Mouse (Mus musculus): ENCODE measurements around the gene Hist1h2bq. TPM values are rescaled to one million over a fixed set of nuclear protein-coding genes. Genes with fewer than 3 reads are reported as not detected.
"Not testable (repeated sequence)": the region's sequence is repeated elsewhere in the genome, so short reads cannot be mapped to it uniquely, and the experiment has no call there.

Gene Hist1h2bq
- polyA plus RNA-seq, 1 experiment from 2014 or later, result 12.2 TPM

GRCm38 (mm10) chr13:21786189-21786898 lies 23.7 kb downstream of the Hist1h2bq start:
- WGBS, result 7% methylated on average over 8 of the region's 8 CpGs
- Histone ChIP-seq H3K9me3 (replicated peaks; ENCODE audit: low read length) (no peaks in the 10 kb centered on the region), H3K36me3 (ENCODE audit: insufficient read depth, low read length) (no peaks in the 10 kb centered on the region), H3K4me3 (replicated peaks; ENCODE audit: low read depth, low read length) (peak overlapping the region; percentile 25; the same call in 1 of the 2 replicates), H3K27me3 (ENCODE audit: insufficient read depth, low read length) (no peaks in the 10 kb centered on the region), H3K9ac (ENCODE audit: low read depth, low read length) (peak overlapping the region; percentile 44; the same call in 1 of the 2 replicates), H3K4me1 (replicated peaks; ENCODE audit: insufficient read depth, low read length) (no peaks in the 10 kb centered on the region), H3K4me2 (ENCODE audit: low read length) (peak overlapping the region; percentile 49), H3K27ac (peak overlapping the region; percentile 80)
- DNase-seq (ENCODE audit: low spot score) (peak; percentile 38), ATAC-seq (replicated peaks; ENCODE audit: low FRiP score, low read depth) (no peak)
- TF ChIP-seq CTCF (IDR thresholded peaks at IDR 0.05; ENCODE audit: low read depth), result no peak

DNA sequence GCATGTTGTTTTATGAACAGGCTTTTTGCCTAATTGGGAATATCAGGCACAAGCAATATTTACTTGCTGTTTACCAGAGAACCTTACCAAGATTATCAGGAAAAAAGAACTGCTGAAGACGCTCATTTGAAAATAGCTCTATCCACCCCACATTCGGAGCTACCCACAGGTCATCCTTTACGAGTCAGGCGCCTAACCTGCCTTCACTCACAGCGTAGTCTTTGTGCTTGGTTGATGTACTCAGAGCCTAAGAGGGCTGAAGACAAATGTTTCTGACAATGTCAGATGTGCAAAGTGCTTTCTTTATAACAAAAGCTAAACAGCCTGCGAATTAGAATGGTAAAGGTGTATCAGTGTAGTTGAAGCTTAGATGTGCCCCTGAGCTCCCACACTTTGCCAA lies 25.7 kb downstream of the Hist1h2bq start:
- ATAC-seq (replicated peaks; ENCODE audit: low FRiP score, low read depth) (no peak), DNase-seq (ENCODE audit: low spot score) (no peak)
- Histone ChIP-seq H3K4me3 (replicated peaks; ENCODE audit: low read depth, low read length) (0 out of 2 replicates have a peak overlapping the region, but pooled peaks have one; percentile 35), H3K27ac (peak overlapping the region; percentile 33), H3K9me3 (replicated peaks; ENCODE audit: low read length) (no peaks in the 10 kb centered on the region), H3K4me2 (ENCODE audit: low read length) (0 out of 2 replicates have a peak overlapping the region, but pooled peaks have one; percentile 62), H3K27me3 (ENCODE audit: insufficient read depth, low read length) (no peaks in the 10 kb centered on the region), H3K36me3 (ENCODE audit: insufficient read depth, low read length) (no peaks in the 10 kb centered on the region), H3K9ac (ENCODE audit: low read depth, low read length) (0 out of 2 replicates have a peak overlapping the region, but pooled peaks have one; percentile 10), H3K4me1 (replicated peaks; ENCODE audit: insufficient read depth, low read length) (no peaks in the 10 kb centered on the region)
- WGBS, result 33% methylated on average over 6 of the region's 6 CpGs
- TF ChIP-seq CTCF (IDR thresholded peaks at IDR 0.05; ENCODE audit: low read depth), result no peak

DNA sequence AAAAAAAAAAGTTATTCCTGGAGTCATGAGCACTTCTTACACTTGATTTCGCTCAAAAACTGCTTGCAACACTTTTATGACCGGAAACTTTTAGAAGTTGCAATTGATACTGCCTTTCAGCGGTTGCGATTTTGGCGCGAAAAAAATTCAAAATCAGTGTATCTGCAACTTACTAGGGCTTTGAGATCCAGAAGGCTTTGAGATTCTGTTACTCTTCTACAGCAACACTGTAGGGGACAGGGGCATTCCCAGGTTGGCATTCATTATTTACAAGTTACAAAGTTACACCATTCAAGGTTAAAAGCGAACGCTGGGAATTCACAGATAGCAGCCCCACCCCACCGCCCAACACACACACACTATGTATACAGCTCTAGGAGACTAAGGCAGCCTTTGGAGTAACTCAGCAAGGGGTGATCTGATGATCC lies 26.2 kb downstream of the Hist1h2bq start:
- Histone ChIP-seq H3K9me3 (replicated peaks; ENCODE audit: low read length) (no peaks in the 10 kb centered on the region), H3K4me1 (replicated peaks; ENCODE audit: insufficient read depth, low read length) (no peaks in the 10 kb centered on the region), H3K36me3 (ENCODE audit: insufficient read depth, low read length) (no peaks in the 10 kb centered on the region), H3K4me2 (ENCODE audit: low read length) (peak overlapping the region; percentile 62), H3K27me3 (ENCODE audit: insufficient read depth, low read length) (no peaks in the 10 kb centered on the region), H3K27ac (peak overlapping the region; percentile 33), H3K4me3 (replicated peaks; ENCODE audit: low read depth, low read length) (peak overlapping the region; percentile 35), H3K9ac (ENCODE audit: low read depth, low read length) (0 out of 2 replicates have a peak overlapping the region, but pooled peaks have one; percentile 10)
- TF ChIP-seq CTCF (IDR thresholded peaks at IDR 0.05; ENCODE audit: low read depth), result no peak
- DNase-seq (ENCODE audit: low spot score), result peak; percentile 75
- WGBS, result 1% methylated on average over 9 of the region's 9 CpGs
- ATAC-seq (replicated peaks; ENCODE audit: low FRiP score, low read depth), result no peak

- no peaks in the 10 kb centered on the region for H3K27me3 ChIP-seq (ENCODE audit: insufficient read depth, low read length)
- DNase-seq (ENCODE audit: low spot score), result peak; percentile 97
- peak within 1 kb of the TSS; percentile 35 for H3K4me3 ChIP-seq (replicated peaks; ENCODE audit: low read depth, low read length)
- H3K36me3 ChIP-seq (ENCODE audit: insufficient read depth, low read length), result no peaks in the 10 kb centered on the region
- H3K4me2 ChIP-seq (ENCODE audit: low read length), result peak within 1 kb of the TSS; percentile 62
- peak within 1 kb of the TSS; percentile 61 for H3K9ac ChIP-seq (ENCODE audit: low read depth, low read length)
- no peaks in the 10 kb centered on the region for H3K4me1 ChIP-seq (replicated peaks; ENCODE audit: insufficient read depth, low read length)
- H3K9me3 ChIP-seq (replicated peaks; ENCODE audit: low read length), result no peaks in the 10 kb centered on the region
- no peak for TF ChIP-seq CTCF (IDR thresholded peaks at IDR 0.05; ENCODE audit: low read depth)
- WGBS, result under 1% methylated on average over 13 of the region's 20 CpGs
- ATAC-seq (replicated peaks; ENCODE audit: low FRiP score, low read depth), result peak; percentile 62
- peak within 1 kb of the TSS; percentile 78 for H3K27ac ChIP-seq
These were observed 26.8 kb downstream of the Hist1h2bq start, which contains the start of gene Hist1h3i for GRCm38 (mm10) chr13:21783255-21783617. Gene Hist1h3i, minus strand, starts transcription at chr13:21783370.

DNA sequence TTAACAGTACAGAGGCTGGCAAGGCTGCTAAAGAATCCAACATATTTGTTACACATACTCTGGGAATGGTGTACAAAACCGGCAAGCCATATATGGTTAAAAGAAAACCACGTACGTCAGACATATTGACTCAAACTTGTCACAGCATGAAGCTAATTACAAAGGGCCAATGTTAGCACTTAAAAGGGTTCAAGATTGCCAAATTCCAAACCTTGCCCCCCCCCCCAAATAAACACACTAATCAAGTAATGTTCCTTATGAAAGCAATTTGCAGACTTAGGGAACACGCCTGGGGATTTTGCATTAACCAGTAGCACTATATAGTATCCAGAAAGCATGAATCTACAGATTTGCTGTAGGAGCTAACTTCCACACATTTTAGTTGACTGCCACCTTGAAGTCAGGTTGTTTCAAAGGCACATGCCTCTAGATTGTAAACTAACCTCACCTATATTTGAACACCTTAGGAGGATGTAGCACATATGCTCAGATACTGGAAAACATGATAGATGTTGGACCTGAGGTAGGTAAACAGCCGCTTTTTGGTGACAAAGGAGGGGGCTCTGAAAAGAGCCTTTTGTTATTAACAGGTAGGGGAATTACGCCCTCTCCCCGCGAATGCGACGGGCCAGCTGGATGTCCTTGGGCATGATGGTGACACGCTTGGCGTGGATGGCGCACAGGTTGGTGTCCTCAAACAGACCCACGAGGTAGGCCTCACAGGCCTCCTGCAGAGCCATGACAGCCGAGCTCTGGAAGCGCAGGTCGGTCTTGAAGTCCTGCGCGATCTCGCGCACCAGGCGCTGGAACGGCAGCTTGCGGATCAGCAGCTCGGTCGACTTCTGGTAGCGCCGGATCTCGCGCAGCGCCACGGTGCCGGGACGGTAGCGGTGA lies 27.4 kb downstream of the Hist1h2bq start:
- Histone ChIP-seq H3K4me3 (replicated peaks; ENCODE audit: low read depth, low read length) (peak overlapping the region; percentile 35), H3K9ac (ENCODE audit: low read depth, low read length) (peak overlapping the region; percentile 61), H3K4me2 (ENCODE audit: low read length) (peak overlapping the region; percentile 62), H3K27ac (peak overlapping the region; percentile 78)
- DNase-seq (ENCODE audit: low spot score), result peak; percentile 74
- not testable (repeated sequence) for H3K27me3 ChIP-seq (ENCODE audit: insufficient read depth, low read length); ATAC-seq (replicated peaks; ENCODE audit: low FRiP score, low read depth); H3K4me1 ChIP-seq (replicated peaks; ENCODE audit: insufficient read depth, low read length); H3K9me3 ChIP-seq (replicated peaks; ENCODE audit: low read length); H3K36me3 ChIP-seq (ENCODE audit: insufficient read depth, low read length)
- WGBS, result under 1% methylated on average over 14 of the region's 35 CpGs

GRCm38 (mm10) chr13:21781639-21782038 lies 28.4 kb downstream of the Hist1h2bq start:
- Histone ChIP-seq H3K4me1 (replicated peaks; ENCODE audit: insufficient read depth, low read length) (no peaks in the 10 kb centered on the region), H3K4me3 (replicated peaks; ENCODE audit: low read depth, low read length) (no peak overlapping the region), H3K27ac (no peak overlapping the region), H3K9ac (ENCODE audit: low read depth, low read length) (no peak overlapping the region), H3K9me3 (replicated peaks; ENCODE audit: low read length) (no peaks in the 10 kb centered on the region), H3K4me2 (ENCODE audit: low read length) (0 out of 2 replicates have a peak overlapping the region, but pooled peaks have one; percentile 4), H3K36me3 (ENCODE audit: insufficient read depth, low read length) (no peaks in the 10 kb centered on the region), H3K27me3 (ENCODE audit: insufficient read depth, low read length) (no peaks in the 10 kb centered on the region)
- ATAC-seq (replicated peaks; ENCODE audit: low FRiP score, low read depth) (no peak), DNase-seq (ENCODE audit: low spot score) (no peak)
- no peak for TF ChIP-seq CTCF (IDR thresholded peaks at IDR 0.05; ENCODE audit: low read depth)
- 89% methylated on average over 1 of the region's 1 CpGs for WGBS
